Mouse (Mus musculus) CD4-positive, CD25-positive, alpha-beta regulatory T cell, adult 2 months (primary cell): ENCODE results near the gene 9130023H24Rik.

Experiments used
- DNase-seq: peaks from one replicate; pipeline ENCODE4 v3.0.0-alpha.2; 2012; ENCODE audit warnings: low read depth, low spot score

9130023H24Rik gene

GRCm38 (mm10) chr7:128237927-128238778 lies at the start of gene 9130023H24Rik:
Gene 9130023H24Rik, minus strand, starts transcription at chr7:128238031.
- DNase-seq = peak; percentile 100

DNA sequence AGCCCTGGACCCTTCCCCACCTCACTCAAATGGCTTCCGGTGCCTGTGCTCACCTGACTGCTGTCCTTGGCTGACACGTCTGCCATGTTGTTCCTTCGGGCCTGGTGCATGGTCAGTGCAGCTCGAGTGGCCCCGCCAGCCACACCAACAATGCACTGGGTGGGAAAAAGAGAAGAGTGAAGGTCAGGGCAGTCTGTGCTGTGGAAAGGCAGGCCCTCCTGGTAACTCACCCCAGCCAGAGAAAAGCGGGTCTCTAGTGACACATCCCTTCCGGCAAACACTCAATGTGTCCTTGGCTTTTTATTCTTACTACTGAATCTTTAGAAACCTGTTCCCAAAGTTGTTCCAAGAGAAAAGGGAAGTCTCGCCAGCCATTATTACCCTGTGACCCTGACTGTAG lies 47.2 kb upstream of the 9130023H24Rik start:
- no peak for DNase-seq

GRCm38 (mm10) chr7:128284047-128284446 lies 46.2 kb upstream of the 9130023H24Rik start:
- DNase-seq = no peak

DNA sequence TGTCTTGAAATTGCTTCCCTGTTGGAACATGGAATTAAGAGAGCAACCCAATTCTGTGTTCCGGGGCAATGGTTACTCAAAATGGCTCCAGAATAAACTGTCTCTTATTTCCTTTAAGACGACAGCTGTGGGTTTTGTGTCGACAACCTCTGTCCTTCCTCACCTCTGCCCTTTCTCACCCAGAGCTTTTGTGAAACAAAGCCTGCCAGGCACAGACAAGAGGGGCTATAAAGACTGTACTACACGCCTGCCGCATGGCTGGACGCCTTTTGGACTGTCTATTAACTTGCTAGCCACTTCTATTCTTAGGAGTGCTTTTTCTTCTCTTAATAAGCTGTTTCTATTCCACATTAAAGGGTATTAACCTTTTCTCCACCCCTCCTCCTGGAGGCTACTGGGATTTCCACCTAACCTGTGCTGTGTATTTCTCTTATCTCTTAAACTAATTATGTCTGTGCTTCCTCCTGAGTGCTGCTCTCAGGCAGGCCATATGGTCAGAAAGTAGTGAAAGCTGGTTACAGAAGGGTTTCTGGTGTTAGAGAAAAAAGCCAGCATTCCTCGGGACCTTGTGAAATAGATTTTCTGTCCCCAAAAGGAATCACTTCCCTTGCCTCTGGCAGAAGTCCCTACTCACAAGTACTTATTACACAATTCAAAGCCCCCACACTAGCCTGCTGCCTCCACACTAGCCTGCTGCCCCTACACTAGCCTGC lies 44.9 kb upstream of the 9130023H24Rik start:
- DNase-seq = no peak

DNA sequence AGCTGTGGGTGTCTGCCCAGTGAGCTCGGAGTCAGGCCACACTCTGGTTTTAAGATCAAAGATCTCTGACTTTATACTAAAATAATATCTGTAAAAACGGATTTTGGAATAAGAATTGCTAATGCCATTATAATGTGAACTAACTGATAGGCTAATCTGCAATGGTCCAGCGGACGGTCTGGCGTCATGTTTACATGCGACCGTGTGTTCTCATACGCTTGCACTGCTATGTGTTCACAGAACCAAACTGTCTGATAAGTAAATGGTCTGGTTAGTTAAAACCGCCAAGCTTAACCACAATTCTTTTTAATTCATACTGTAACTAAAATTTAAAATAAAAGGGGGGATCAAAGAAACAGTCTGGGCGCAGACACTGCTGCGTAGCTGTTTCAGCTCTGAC lies 43.9 kb upstream of the 9130023H24Rik start:
- no peak for DNase-seq

DNA sequence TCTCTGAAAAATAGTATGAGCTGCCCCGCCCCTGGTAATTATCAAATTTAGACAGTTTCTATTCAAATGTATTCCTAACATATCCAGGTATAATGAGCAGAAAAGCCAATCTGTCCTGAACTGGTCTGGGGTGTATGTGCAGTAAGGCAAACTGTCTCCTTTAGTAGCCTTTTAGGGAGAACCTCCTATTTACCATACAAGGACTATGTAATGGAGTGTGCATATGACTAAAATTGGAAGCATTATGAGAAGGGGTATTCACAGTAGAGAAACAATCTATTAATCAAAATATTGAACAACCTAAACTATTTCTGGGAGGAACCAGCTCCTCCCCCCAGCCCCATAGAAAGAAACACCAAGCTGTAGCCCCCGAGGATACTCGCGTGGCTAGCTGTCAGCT lies 41.9 kb upstream of the 9130023H24Rik start:
- no peak for DNase-seq

- DNase-seq = no peak
Observed at GRCm38 (mm10) chr7:128276051-128276450, 38.2 kb upstream of the 9130023H24Rik start.

DNA sequence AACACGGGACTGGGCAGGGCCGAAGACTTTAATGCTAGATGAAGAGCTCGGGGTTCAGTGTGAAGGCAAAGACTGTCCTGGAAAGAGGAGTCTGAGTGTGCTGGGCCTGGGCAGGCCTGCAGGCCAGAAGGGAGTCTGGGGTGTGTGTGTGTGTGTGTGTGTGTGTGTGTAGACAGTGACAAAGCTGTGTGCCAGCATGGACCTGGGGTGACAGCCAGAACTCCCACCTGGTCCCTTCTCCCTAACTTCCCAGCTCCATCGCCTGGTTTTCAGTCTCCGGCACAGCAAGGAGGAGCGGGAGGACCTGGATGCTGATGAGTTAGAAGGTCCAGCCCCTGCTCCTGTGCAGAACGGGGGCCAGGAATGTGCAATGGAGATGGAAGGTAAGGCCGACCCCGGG lies 33.7 kb upstream of the 9130023H24Rik start:
- no peak for DNase-seq

DNA sequence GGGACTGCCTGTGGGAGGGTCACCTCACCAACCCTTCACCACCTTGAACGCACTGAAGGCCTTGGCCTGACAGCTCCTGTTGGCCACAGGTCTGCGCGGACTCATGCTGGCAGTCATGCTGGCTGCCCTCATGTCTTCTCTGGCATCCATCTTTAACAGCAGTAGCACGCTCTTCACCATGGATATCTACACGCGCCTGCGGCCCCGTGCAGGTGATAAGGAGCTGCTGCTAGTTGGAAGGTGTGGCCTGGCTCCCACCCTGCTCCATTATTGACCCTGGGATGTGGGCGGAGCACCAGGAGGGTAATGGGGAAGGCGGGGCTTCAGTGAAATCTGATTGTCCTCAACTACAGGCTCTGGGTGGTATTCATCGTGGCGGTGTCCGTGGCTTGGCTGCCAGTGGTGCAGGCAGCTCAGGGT lies 32.6 kb upstream of the 9130023H24Rik start:
- no peak for DNase-seq

- DNase-seq = no peak
Observed at GRCm38 (mm10) chr7:128267813-128268212, 30.0 kb upstream of the 9130023H24Rik start.

DNA sequence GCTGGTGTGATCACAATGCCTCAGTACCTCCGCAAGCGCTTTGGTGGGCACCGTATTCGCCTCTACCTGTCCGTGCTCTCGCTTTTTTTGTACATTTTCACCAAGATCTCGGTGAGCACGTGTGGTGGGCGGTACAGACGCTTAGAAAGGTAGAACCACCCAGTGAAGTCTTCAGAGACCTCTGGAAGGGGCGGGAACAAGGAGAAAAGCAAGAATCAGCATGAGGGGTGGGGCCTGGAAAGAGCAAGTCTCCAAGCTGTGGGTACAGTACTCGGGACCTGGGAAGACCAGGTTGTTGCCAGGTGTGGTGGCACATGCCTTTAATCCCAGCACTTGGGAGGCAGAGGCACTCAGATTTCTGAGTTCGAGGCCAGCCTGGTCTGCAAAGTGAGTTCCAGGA lies 29.6 kb upstream of the 9130023H24Rik start:
- DNase-seq = no peak

- DNase-seq = no peak
Observed at GRCm38 (mm10) chr7:128266056-128266455, 28.2 kb upstream of the 9130023H24Rik start.

GRCm38 (mm10) chr7:128265411-128265810 lies 27.6 kb upstream of the 9130023H24Rik start, which contains the start of gene Slc5a2:
Gene Slc5a2, plus strand, starts transcription at chr7:128265657.
- DNase-seq = no peak

DNA sequence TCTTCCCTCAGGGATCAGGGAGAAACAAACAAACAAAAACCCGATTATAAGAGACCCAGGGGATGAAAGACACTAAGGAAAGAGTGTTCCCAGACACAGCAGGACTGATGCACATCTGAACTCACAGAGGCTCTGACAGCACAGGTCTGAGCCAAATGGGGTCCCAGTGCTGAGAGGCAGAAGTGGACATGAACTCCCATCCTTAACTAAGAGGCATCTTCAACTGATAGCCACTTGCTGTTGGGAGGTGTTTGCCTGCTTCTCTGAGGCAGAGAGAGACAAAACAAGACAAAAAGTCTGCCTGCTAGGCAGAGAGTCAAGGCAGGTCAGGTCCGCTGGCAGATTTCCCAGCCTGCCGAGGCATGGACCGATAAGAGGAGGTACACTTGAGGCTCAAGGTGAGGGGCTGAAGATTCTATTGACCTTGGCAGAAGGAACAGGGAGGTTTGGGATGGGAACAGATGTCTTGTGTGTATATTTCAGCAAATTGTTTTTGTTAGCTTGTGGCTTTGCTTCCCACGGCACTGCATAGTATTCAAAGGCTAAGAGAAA lies 19.0 kb upstream of the 9130023H24Rik start:
- no peak for DNase-seq

GRCm38 (mm10) chr7:128255757-128256156 lies 17.9 kb upstream of the 9130023H24Rik start:
- DNase-seq = no peak

DNA sequence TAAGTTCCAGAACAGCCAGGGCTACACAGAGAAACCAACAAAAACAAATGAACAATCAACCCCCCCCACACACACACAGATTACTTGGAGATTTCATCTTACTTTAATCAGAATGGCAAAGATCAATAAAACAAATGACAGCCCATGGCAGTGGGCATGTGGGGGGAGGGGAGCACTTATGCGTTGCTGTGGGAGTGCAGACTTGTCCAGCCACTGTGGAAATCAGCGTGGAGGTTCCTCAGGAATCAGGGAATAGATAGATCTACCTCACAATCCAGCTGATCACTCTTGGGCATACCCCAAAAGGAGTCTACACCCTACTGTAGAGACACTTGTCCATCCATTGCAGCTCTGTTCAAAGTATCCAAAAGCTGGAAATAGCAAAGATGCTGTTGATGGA lies 17.1 kb upstream of the 9130023H24Rik start:
- no peak for DNase-seq

- DNase-seq = peak; percentile 66
Observed at GRCm38 (mm10) chr7:128252609-128253008, 14.8 kb upstream of the 9130023H24Rik start.

- peak; percentile 14 for DNase-seq
Observed at GRCm38 (mm10) chr7:128251946-128252345, 14.1 kb upstream of the 9130023H24Rik start.

- DNase-seq = no peak
Observed at GRCm38 (mm10) chr7:128249998-128250397, 12.2 kb upstream of the 9130023H24Rik start.

DNA sequence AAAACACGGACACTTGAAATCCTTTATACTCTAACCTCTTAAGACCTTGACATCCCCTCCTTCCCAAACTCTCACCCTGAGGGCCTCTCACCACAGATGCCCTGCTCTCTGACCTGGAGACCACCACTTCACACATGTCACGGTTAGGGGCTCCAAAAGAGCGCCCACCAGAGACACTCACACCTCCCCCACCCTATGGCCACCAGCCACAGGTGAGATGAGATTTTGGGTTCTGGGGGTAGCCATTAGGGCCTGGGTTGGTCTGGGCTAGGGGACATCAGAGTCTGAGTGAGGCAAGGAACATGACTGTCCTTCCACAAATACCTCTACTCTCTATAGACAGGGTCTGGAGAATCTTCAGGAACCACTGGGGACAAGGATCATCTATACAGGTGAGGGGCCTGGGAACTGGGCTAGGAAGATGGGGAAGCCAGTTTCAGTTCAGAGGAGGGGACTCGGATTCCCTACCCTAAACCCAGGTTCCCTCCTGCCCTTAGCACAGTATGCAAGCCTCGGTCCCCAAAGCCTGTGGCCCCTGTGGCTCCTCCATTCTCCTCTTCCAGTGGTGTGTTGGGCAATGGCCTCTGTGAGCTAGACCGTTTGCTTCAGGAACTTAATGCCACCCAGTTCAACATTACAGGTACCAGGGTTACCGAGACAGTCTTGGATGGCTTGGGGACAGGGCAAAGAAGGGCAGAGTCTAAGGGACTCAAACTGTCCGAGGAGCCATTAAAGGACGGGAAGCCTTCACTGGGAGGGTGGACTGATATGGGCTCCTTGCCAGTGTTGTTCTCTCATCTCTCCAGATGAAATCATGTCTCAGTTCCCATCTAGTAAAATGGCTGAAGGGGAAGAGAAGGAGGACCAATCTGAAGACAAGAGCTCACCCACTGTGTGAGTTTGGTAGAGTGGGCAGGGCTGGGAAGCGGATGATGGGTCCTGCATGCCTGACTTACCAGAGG lies 10.5 kb upstream of the 9130023H24Rik start:
- no peak for DNase-seq

- peak; percentile 85 for DNase-seq
Observed at GRCm38 (mm10) chr7:128247443-128247842, 9.6 kb upstream of the 9130023H24Rik start.
